Comparison of ENCODE assay signal across 13 mouse cellular contexts in the genomic region with DNA sequence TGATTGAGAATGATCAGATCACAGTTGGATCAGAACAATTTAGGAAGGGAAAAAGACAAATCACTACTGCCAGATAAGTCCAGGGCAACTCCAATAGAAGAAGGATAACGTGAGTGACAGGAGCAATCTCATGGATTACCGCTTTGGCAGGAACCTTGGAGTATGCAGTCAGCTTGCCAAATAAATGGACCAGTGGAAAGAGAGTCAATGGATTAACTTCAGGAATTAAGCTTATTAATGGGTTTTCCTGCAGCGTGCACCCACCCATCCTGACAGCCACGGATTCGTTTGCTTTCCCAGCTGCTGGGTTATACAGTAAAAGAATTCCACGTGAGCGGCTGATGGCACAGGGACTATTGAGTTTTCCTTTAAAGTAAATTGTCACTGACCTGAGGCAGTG.
DNase-seq lines count a peak whose midpoint lies in the region; ATAC-seq lines count a peak whose summit lies in the region.
"Had no signal": no experiment of that assay in that cellular context is flagged by ENCODE, and none has a peak within 500 bp of the region (broad histone marks: within the 10 kb centered on the region; RNA-seq: fewer than 3 reads in every experiment).

No protein-coding gene starts in this region.

- H3K9me3 ChIP-seq in forebrain, embryonic 16.5 days (ENCODE audit: control insufficient read depth, low read length) = no peaks in the 10 kb centered on the region
- H3K9me3 ChIP-seq in forebrain, embryonic 13.5 days (replicated peaks) = no peaks in the 10 kb centered on the region
- H3K9me3 ChIP-seq in hindbrain, embryonic 16.5 days (ENCODE audit: control insufficient read depth, low read length) = no peaks in the 10 kb centered on the region
- no peaks in the 10 kb centered on the region for H3K9me3 ChIP-seq in hindbrain, embryonic 12.5 days (replicated peaks)
- H3K9me3 ChIP-seq: embryonic facial prominence, embryonic 15.5 days; liver, embryonic 15.5 days; neural tube, embryonic 15.5 days had no signal

- peaks cover 15% of the 10 kb centered on the region for H3K4me1 ChIP-seq in forebrain, embryonic 16.5 days (replicated peaks; ENCODE audit: control insufficient read depth, insufficient read depth, low read length)
- H3K4me1 ChIP-seq in forebrain, embryonic 13.5 days = peaks cover 27% of the 10 kb centered on the region
- H3K4me1 ChIP-seq in hindbrain, embryonic 16.5 days (ENCODE audit: control insufficient read depth, insufficient read depth, low read depth, low read length) = peaks cover 6% of the 10 kb centered on the region
- H3K4me1 ChIP-seq in hindbrain, embryonic 12.5 days = no peaks in the 10 kb centered on the region
- H3K4me1 ChIP-seq: liver, embryonic 15.5 days had no signal

- H3K4me2 ChIP-seq in forebrain, embryonic 16.5 days (ENCODE audit: low read length) = peak overlapping the region; percentile 28
- H3K4me2 ChIP-seq in forebrain, embryonic 13.5 days = no peak overlapping the region
- no peak overlapping the region for H3K4me2 ChIP-seq in hindbrain, embryonic 16.5 days (ENCODE audit: low read length)
- H3K4me2 ChIP-seq in hindbrain, embryonic 12.5 days (replicated peaks) = no peak overlapping the region
- H3K4me2 ChIP-seq: embryonic facial prominence, embryonic 15.5 days; liver, embryonic 15.5 days; neural tube, embryonic 15.5 days had no signal

- ATAC-seq in forebrain, embryonic 16.5 days = no peak
- ATAC-seq in forebrain, embryonic 13.5 days = no peak
- peak; percentile 75 for ATAC-seq in hindbrain, embryonic 16.5 days
- no peak for ATAC-seq in hindbrain, embryonic 12.5 days (ENCODE audit: low FRiP score)

- no peaks in the 10 kb centered on the region for H3K36me3 ChIP-seq in forebrain, embryonic 16.5 days (ENCODE audit: control insufficient read depth, insufficient read depth)
- no peaks in the 10 kb centered on the region for H3K36me3 ChIP-seq in forebrain, embryonic 13.5 days (ENCODE audit: poor library complexity, severe bottlenecking)
- no peaks in the 10 kb centered on the region for H3K36me3 ChIP-seq in hindbrain, embryonic 16.5 days (ENCODE audit: control insufficient read depth, insufficient read depth, low read length)
- H3K36me3 ChIP-seq in hindbrain, embryonic 12.5 days = no peaks in the 10 kb centered on the region
- H3K36me3 ChIP-seq: embryonic facial prominence, embryonic 15.5 days; liver, embryonic 15.5 days; neural tube, embryonic 15.5 days had no signal

- peak; percentile 24 to 34 for DNase-seq in right cerebral cortex, postnatal 10 days (ENCODE audit: low spot score in 2 of 2)
- DNase-seq in right cerebral cortex, postnatal 25 days = no peak
- DNase-seq in skeletal muscle tissue, adult 2 months (ENCODE audit: low read depth, low spot score) = peak; percentile 1
- no peak for DNase-seq in urinary bladder, postnatal 14 days (ENCODE audit: low spot score)
- DNase-seq: kidney, adult 18-20 months; right cerebral cortex, postnatal 14 days had no signal

- H3K27ac ChIP-seq in forebrain, embryonic 16.5 days (ENCODE audit: low read length) = no peak overlapping the region
- no peak overlapping the region for H3K27ac ChIP-seq in forebrain, embryonic 13.5 days
- H3K27ac ChIP-seq in hindbrain, embryonic 16.5 days (ENCODE audit: low read depth, low read length) = no peak overlapping the region
- no peak overlapping the region for H3K27ac ChIP-seq in hindbrain, embryonic 12.5 days
- H3K27ac ChIP-seq: embryonic facial prominence, embryonic 15.5 days; liver, embryonic 15.5 days; neural tube, embryonic 15.5 days had no signal

- H3K9ac ChIP-seq in forebrain, embryonic 16.5 days (replicated peaks; ENCODE audit: low read depth, low read length) = no peak overlapping the region
- H3K9ac ChIP-seq in forebrain, embryonic 13.5 days = no peak overlapping the region
- no peak overlapping the region for H3K9ac ChIP-seq in hindbrain, embryonic 16.5 days (ENCODE audit: low read depth, low read length)
- no peak overlapping the region for H3K9ac ChIP-seq in hindbrain, embryonic 12.5 days
- H3K9ac ChIP-seq: embryonic facial prominence, embryonic 15.5 days; liver, embryonic 15.5 days; neural tube, embryonic 15.5 days had no signal

- no peak overlapping the region for H3K4me3 ChIP-seq in forebrain, embryonic 16.5 days (replicated peaks; ENCODE audit: low read length)
- H3K4me3 ChIP-seq in forebrain, embryonic 13.5 days = no peak overlapping the region
- no peak overlapping the region for H3K4me3 ChIP-seq in hindbrain, embryonic 16.5 days (ENCODE audit: low read length)
- no peak overlapping the region for H3K4me3 ChIP-seq in hindbrain, embryonic 12.5 days
- H3K4me3 ChIP-seq: embryonic facial prominence, embryonic 15.5 days; liver, embryonic 15.5 days; neural tube, embryonic 15.5 days had no signal

- WGBS in forebrain, embryonic 16.5 days = 36% methylated on average over 7 of the region's 7 CpGs
- 33% methylated on average over 7 of the region's 7 CpGs for WGBS in forebrain, embryonic 13.5 days
- WGBS in hindbrain, embryonic 16.5 days = 53% methylated on average over 7 of the region's 7 CpGs
- WGBS in hindbrain, embryonic 12.5 days = 73% methylated on average over 7 of the region's 7 CpGs

- no peaks in the 10 kb centered on the region for H3K27me3 ChIP-seq in forebrain, embryonic 16.5 days (replicated peaks; ENCODE audit: control insufficient read depth, insufficient read depth, low read length)
- no peaks in the 10 kb centered on the region for H3K27me3 ChIP-seq in forebrain, embryonic 13.5 days
- H3K27me3 ChIP-seq in hindbrain, embryonic 16.5 days (replicated peaks; ENCODE audit: control insufficient read depth, insufficient read depth, low read length) = no peaks in the 10 kb centered on the region
- H3K27me3 ChIP-seq in hindbrain, embryonic 12.5 days = no peaks in the 10 kb centered on the region
- H3K27me3 ChIP-seq: embryonic facial prominence, embryonic 15.5 days; liver, embryonic 15.5 days; neural tube, embryonic 15.5 days had no signal

Comparison
In these comparisons a context has a peak if more than half of its experiments do, and no peak if none do; other contexts are left out.
1. DNase-seq: peak in right cerebral cortex, postnatal 10 days (2 of 2) and skeletal muscle tissue, adult 2 months (single experiment); none in right cerebral cortex, postnatal 25 days (single experiment) and urinary bladder, postnatal 14 days (single experiment).